Comparison of ENCODE assay signal across 8 mouse cellular contexts in the genomic region with DNA sequence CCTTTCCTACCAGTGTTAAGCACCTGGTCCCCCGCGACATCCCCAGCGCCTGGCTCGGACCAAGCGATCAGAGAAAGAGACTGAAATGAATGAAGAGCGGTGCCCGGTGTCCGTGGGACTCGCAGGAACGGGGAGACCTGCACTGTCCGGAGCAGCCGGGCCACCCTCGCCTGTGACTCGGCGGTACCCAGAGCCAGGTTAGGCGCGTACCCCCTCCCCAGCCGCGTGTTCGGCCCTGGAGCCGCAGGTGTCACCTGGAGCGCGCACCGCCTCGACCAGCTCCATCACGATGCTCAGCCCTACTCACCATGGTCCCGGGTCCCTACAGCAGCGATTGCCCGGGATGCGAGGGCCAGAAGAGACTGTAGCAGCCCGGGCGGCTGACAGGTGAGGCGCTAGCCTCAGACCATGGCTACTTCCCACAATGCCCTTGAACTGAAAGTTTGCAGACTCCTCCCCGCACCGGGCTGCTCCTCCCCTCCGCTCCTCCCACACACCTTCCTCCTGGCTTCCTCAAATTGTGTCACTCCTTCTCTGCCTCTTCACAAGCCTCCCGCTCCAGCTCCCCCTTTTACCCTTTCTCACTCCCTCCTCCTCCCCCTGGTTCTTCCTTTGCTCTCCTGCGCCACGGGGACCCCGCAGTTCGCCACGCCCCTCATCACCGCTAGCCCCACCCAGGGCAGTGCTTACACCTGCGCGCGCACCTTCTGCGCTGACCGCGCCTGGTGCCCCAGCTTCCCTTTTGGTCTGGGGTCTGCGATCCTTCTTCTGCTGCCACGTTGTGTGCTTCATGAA. TPM values are rescaled to one million over a fixed set of nuclear protein-coding genes. Genes with fewer than 3 reads are reported as not detected.
DNase-seq lines count a peak whose midpoint lies in the region; ATAC-seq and TF ChIP-seq lines count a peak whose summit lies in the region.

Gene Ap1s3, minus strand, starts transcription at position 430 of the 795 bp plus-strand sequence.

- no peaks in the 10 kb centered on the region for H3K9me3 ChIP-seq in heart, embryonic 12.5 days (replicated peaks)
- H3K9me3 ChIP-seq in kidney, embryonic 16.5 days (ENCODE audit: low read length): no peaks in the 10 kb centered on the region
- no peaks in the 10 kb centered on the region for H3K9me3 ChIP-seq in liver, embryonic 16.5 days (replicated peaks; ENCODE audit: control insufficient read depth, low read length)
- no peaks in the 10 kb centered on the region for H3K9me3 ChIP-seq in neural tube, embryonic 11.5 days (ENCODE audit: control insufficient read depth, low read length)
- H3K9me3 ChIP-seq in stomach, embryonic 16.5 days (replicated peaks; ENCODE audit: control insufficient read depth, low read length): no peaks in the 10 kb centered on the region

- H3K4me3 ChIP-seq in cortical plate, adult 2 months (ENCODE audit: insufficient read depth, low read length): peak within 1 kb of the TSS; percentile 52
- H3K4me3 ChIP-seq in heart, embryonic 12.5 days: peak within 1 kb of the TSS; percentile 81
- H3K4me3 ChIP-seq in kidney, embryonic 16.5 days (ENCODE audit: low read length): peak within 1 kb of the TSS; percentile 75
- H3K4me3 ChIP-seq in liver, embryonic 16.5 days (ENCODE audit: low read depth, low read length): peak within 1 kb of the TSS; percentile 70
- H3K4me3 ChIP-seq in neural tube, embryonic 11.5 days (ENCODE audit: low read depth, low read length): peak within 1 kb of the TSS; percentile 57
- H3K4me3 ChIP-seq in stomach, embryonic 16.5 days (replicated peaks; ENCODE audit: low read length): peak within 1 kb of the TSS; percentile 74

- DNase-seq in layer of hippocampus, adult 18-20 months (ENCODE audit: low spot score in 2 of 2): peak; percentile 19 to 51
- DNase-seq in layer of hippocampus, adult 9-10 months (ENCODE audit: low spot score): no peak
- peak; percentile 63 for DNase-seq in neural tube, embryonic 11.5 days (ENCODE audit: low spot score)

- no peaks in the 10 kb centered on the region; the same call in 1 of the 2 replicates for H3K4me1 ChIP-seq in cortical plate, adult 2 months (ENCODE audit: control insufficient read depth, insufficient read depth, low read length)
- H3K4me1 ChIP-seq in heart, embryonic 12.5 days (replicated peaks): peaks cover 18% of the 10 kb centered on the region
- peaks cover 4% of the 10 kb centered on the region; the same call in 1 of the 2 replicates for H3K4me1 ChIP-seq in kidney, embryonic 16.5 days (ENCODE audit: insufficient read depth, low read length)
- peaks cover 3% of the 10 kb centered on the region; the same call in 1 of the 2 replicates for H3K4me1 ChIP-seq in liver, embryonic 16.5 days (ENCODE audit: control insufficient read depth, low read depth, low read length)
- H3K4me1 ChIP-seq in neural tube, embryonic 11.5 days (ENCODE audit: control insufficient read depth, insufficient read depth, low read length): 0 out of 2 replicates have a peak, but pooled peaks cover 6% of the 10 kb centered on the region
- H3K4me1 ChIP-seq in stomach, embryonic 16.5 days (ENCODE audit: control insufficient read depth, insufficient read depth, low read length): peaks cover 11% of the 10 kb centered on the region; the same call in 1 of the 2 replicates

- ATAC-seq in heart, embryonic 12.5 days (ENCODE audit: insufficient number of reproducible peaks, low FRiP score): peak; percentile 80
- ATAC-seq in kidney, embryonic 16.5 days (ENCODE audit: low FRiP score, low TSS enrichment): peak; percentile 92
- ATAC-seq in liver, embryonic 16.5 days (ENCODE audit: low read depth): peak; percentile 88
- peak; percentile 70 for ATAC-seq in neural tube, embryonic 11.5 days (ENCODE audit: insufficient read depth, low FRiP score, low TSS enrichment)
- peak; percentile 94 for ATAC-seq in stomach, embryonic 16.5 days (ENCODE audit: insufficient read depth, low FRiP score)

- H3K27ac ChIP-seq in cortical plate, adult 2 months (ENCODE audit: insufficient read depth, low read length): no peak within 1 kb of the TSS
- H3K27ac ChIP-seq in heart, embryonic 12.5 days (ENCODE audit: poor library complexity, severe bottlenecking): no peak within 1 kb of the TSS
- peak within 1 kb of the TSS; percentile 64; the same call in 1 of the 2 replicates for H3K27ac ChIP-seq in kidney, embryonic 16.5 days (ENCODE audit: low read length)
- no peak within 1 kb of the TSS for H3K27ac ChIP-seq in liver, embryonic 16.5 days (ENCODE audit: low read length)
- H3K27ac ChIP-seq in neural tube, embryonic 11.5 days (ENCODE audit: low read depth, low read length): no peak within 1 kb of the TSS
- H3K27ac ChIP-seq in stomach, embryonic 16.5 days (ENCODE audit: low read length): peak within 1 kb of the TSS; percentile 52; the same call in 1 of the 2 replicates

- no peaks in the 10 kb centered on the region for H3K36me3 ChIP-seq in heart, embryonic 12.5 days
- H3K36me3 ChIP-seq in kidney, embryonic 16.5 days (ENCODE audit: insufficient read depth, low read length): no peaks in the 10 kb centered on the region
- no peaks in the 10 kb centered on the region for H3K36me3 ChIP-seq in liver, embryonic 16.5 days (ENCODE audit: control insufficient read depth, insufficient read depth)
- H3K36me3 ChIP-seq in neural tube, embryonic 11.5 days (ENCODE audit: control insufficient read depth, insufficient read depth, low read length): no peaks in the 10 kb centered on the region
- H3K36me3 ChIP-seq in stomach, embryonic 16.5 days (ENCODE audit: control insufficient read depth, insufficient read depth, low read length): no peaks in the 10 kb centered on the region

- no peak for TF ChIP-seq POLR2A in cortical plate, adult 2 months (IDR thresholded peaks at IDR 0.05; ENCODE audit: extremely low read depth, insufficient read depth, low read length)

- no peak for TF ChIP-seq CTCF in cortical plate, adult 2 months (IDR thresholded peaks at IDR 0.05; ENCODE audit: extremely low read depth, insufficient read depth, low read length)

- peaks cover 42% of the 10 kb centered on the region for H3K27me3 ChIP-seq in heart, embryonic 12.5 days (replicated peaks)
- H3K27me3 ChIP-seq in kidney, embryonic 16.5 days (ENCODE audit: insufficient read depth, low read length): peaks cover 17% of the 10 kb centered on the region; the same call in 1 of the 2 replicates
- H3K27me3 ChIP-seq in liver, embryonic 16.5 days (ENCODE audit: control insufficient read depth, insufficient read depth, low read depth, low read length): peaks cover 7% of the 10 kb centered on the region
- H3K27me3 ChIP-seq in neural tube, embryonic 11.5 days (ENCODE audit: control insufficient read depth, insufficient read depth, low read length): peaks cover 15% of the 10 kb centered on the region
- H3K27me3 ChIP-seq in stomach, embryonic 16.5 days (ENCODE audit: control insufficient read depth, insufficient read depth, low read length): peaks cover 4% of the 10 kb centered on the region

- WGBS in heart, embryonic 12.5 days: under 1% methylated on average over 51 of the region's 51 CpGs
- 0% methylated on average over 50 of the region's 51 CpGs for WGBS in kidney, embryonic 16.5 days
- WGBS in liver, embryonic 16.5 days (ENCODE audit: insufficient replicate concordance): under 1% methylated on average over 50 of the region's 51 CpGs
- WGBS in neural tube, embryonic 11.5 days: 0% methylated on average over 50 of the region's 51 CpGs
- WGBS in stomach, embryonic 16.5 days: under 1% methylated on average over 51 of the region's 51 CpGs

- H3K9ac ChIP-seq in heart, embryonic 12.5 days: peak within 1 kb of the TSS; percentile 76
- peak within 1 kb of the TSS; percentile 78 for H3K9ac ChIP-seq in kidney, embryonic 16.5 days (replicated peaks; ENCODE audit: low read length)
- H3K9ac ChIP-seq in liver, embryonic 16.5 days (ENCODE audit: low read depth, low read length): peak within 1 kb of the TSS; percentile 62
- H3K9ac ChIP-seq in neural tube, embryonic 11.5 days (ENCODE audit: low read length): 0 out of 2 replicates have a peak within 1 kb of the TSS, but pooled peaks have one; percentile 23
- peak within 1 kb of the TSS; percentile 79 for H3K9ac ChIP-seq in stomach, embryonic 16.5 days (ENCODE audit: low read length)

- peak within 1 kb of the TSS; percentile 100 for H3K4me2 ChIP-seq in heart, embryonic 12.5 days
- peak within 1 kb of the TSS; percentile 84 for H3K4me2 ChIP-seq in kidney, embryonic 16.5 days (replicated peaks; ENCODE audit: low read depth, low read length)
- H3K4me2 ChIP-seq in liver, embryonic 16.5 days (ENCODE audit: low read depth, low read length): peak within 1 kb of the TSS; percentile 80
- peak within 1 kb of the TSS; percentile 97 for H3K4me2 ChIP-seq in neural tube, embryonic 11.5 days (ENCODE audit: low read depth)
- peak within 1 kb of the TSS; percentile 85 for H3K4me2 ChIP-seq in stomach, embryonic 16.5 days (ENCODE audit: low read depth, low read length)

RNA-seq across cellular contexts. Expression of gene Ap1s3, which starts in this region (rescaled TPM):
- 1 to 10 TPM; 1.7 to 2.0 TPM for total RNA-seq in layer of hippocampus, adult 18-20 months (2021)
- polyA plus RNA-seq in cortical plate, adult 2 months (2012; rRNA removed): 1.9 and 2.0 TPM in 2 replicates
- polyA plus RNA-seq in heart, embryonic 12.5 days (2016; fragmentation: Nextera tagmentation; extraction: Ambion mirVana): 0.17 and 0.20 TPM in 2 replicates
- polyA plus RNA-seq in kidney, embryonic 16.5 days (2015; fragmentation: Nextera tagmentation; extraction: Ambion mirVana): 0.91 and 0.94 TPM in 2 replicates
- 0.08 and 0.17 TPM in 2 replicates for polyA plus RNA-seq in liver, embryonic 16.5 days (2015; fragmentation: Nextera tagmentation; extraction: Ambion mirVana)
- 0.16 TPM in 1 of 2 replicates, not detected in the other for polyA plus RNA-seq in neural tube, embryonic 11.5 days (2014; fragmentation: Nextera tagmentation; extraction: Ambion mirVana)
- 0.43 and 0.54 TPM in 2 replicates for polyA plus RNA-seq in stomach, embryonic 16.5 days (2015; fragmentation: Nextera tagmentation; extraction: Ambion mirVana)

Comparison
In these comparisons a context has a peak if more than half of its experiments do, and no peak if none do; other contexts are left out.
1. Peak in ATAC-seq, H3K4me3 ChIP-seq, H3K9ac ChIP-seq and H3K4me2 ChIP-seq in heart, embryonic 12.5 days; RNA of the gene not detected or under 1 TPM.
2. Peak in ATAC-seq, H3K4me3 ChIP-seq, H3K27ac ChIP-seq, H3K9ac ChIP-seq and H3K4me2 ChIP-seq in kidney, embryonic 16.5 days; RNA of the gene not detected or under 1 TPM.
3. Peak in ATAC-seq, H3K4me3 ChIP-seq, H3K9ac ChIP-seq and H3K4me2 ChIP-seq in liver, embryonic 16.5 days; RNA of the gene not detected or under 1 TPM.
4. Peak in DNase-seq, ATAC-seq, H3K4me3 ChIP-seq, H3K9ac ChIP-seq and H3K4me2 ChIP-seq in neural tube, embryonic 11.5 days; RNA of the gene not detected or under 1 TPM.
5. Peak in ATAC-seq, H3K4me3 ChIP-seq, H3K27ac ChIP-seq, H3K9ac ChIP-seq and H3K4me2 ChIP-seq in stomach, embryonic 16.5 days; RNA of the gene not detected or under 1 TPM.
6. H3K9ac ChIP-seq: peak in every context shown above with its lines; median percentile 79 in stomach, embryonic 16.5 days; 78 in kidney, embryonic 16.5 days; 76 in heart, embryonic 12.5 days; 62 in liver, embryonic 16.5 days; 23 in neural tube, embryonic 11.5 days.